Mouse (Mus musculus) midbrain, embryonic 16.5 days (tissue): ENCODE results near the gene Cenps. TPM values are rescaled to one million over a fixed set of nuclear protein-coding genes. Genes with fewer than 3 reads are reported as not detected.
"Not testable (repeated sequence)": the region's sequence is repeated elsewhere in the genome, so short reads cannot be mapped to it uniquely, and the experiment has no call there.

ENCODE experiments used
- ATAC-seq: fragments of 200-750 bp; cut with Nextera tagmentation; 2 replicates; pipeline ENCODE4 v1.8.0; 2017; ENCODE audit warnings: moderate TSS enrichment
- H3K27ac ChIP-seq: fragments of 300-500 bp; sonication (generic); 2 replicates; pipeline ENCODE4 v1.5.1; 2014; ENCODE audit warnings: mild to moderate bottlenecking, low read length, mixed read lengths
- H3K27me3 ChIP-seq: fragments of 300-500 bp; sonication (generic); 2 replicates; pipeline ENCODE4 v1.6.1; 2014; ENCODE audit warnings: low read depth, low read length, mixed read lengths; ENCODE audit not compliant: control insufficient read depth, insufficient read depth
- H3K36me3 ChIP-seq: fragments of 300-500 bp; sonication (generic); 2 replicates; pipeline ENCODE4 v1.6.1; 2014; ENCODE audit warnings: mild to moderate bottlenecking, low read length, moderate library complexity, mixed read lengths; ENCODE audit not compliant: control insufficient read depth, insufficient read depth
- H3K4me1 ChIP-seq: fragments of 300-500 bp; sonication (generic); 2 replicates; pipeline ENCODE4 v1.6.1; 2014; ENCODE audit warnings: mild to moderate bottlenecking, low read length, mixed read lengths; ENCODE audit not compliant: control insufficient read depth, insufficient read depth
- H3K4me2 ChIP-seq: fragments of 300-500 bp; sonication (generic); 2 replicates; pipeline ENCODE4 v1.6.1; 2014; ENCODE audit warnings: mild to moderate bottlenecking, low read length, mixed read lengths
- H3K4me3 ChIP-seq: fragments of 300-500 bp; sonication (generic); 2 replicates; pipeline ENCODE4 v1.5.1; 2014; ENCODE audit warnings: low read depth, mild to moderate bottlenecking, low read length, moderate library complexity, mixed read lengths
- H3K9ac ChIP-seq: fragments of 300-500 bp; sonication (generic); 2 replicates; pipeline ENCODE4 v1.6.1; 2014; ENCODE audit warnings: low read depth, low read length, mixed read lengths
- H3K9me3 ChIP-seq: fragments of 300-500 bp; sonication (generic); replicated peaks from 2 replicates; pipeline ENCODE4 v1.6.1; 2014; ENCODE audit warnings: mild to moderate bottlenecking, low read length, mixed read lengths; ENCODE audit not compliant: control insufficient read depth, poor library complexity, severe bottlenecking
- WGBS: fragments of 180-500 bp; shearing (Covaris S2); extraction: QIAGEN DNeasy Blood & Tissue Kit; methylation state at CpG from one replicate; pipeline ENCODE4 v1.1.7; 2014; 5-methylcytosine and 5-hydroxymethylcytosine counted together
- polyA plus RNA-seq: library from polyadenylated mRNA; unstranded; fragments of >200 nt; fragmentation: Nextera tagmentation; extraction: Ambion mirVana; gene quantifications from 2 replicates; pipeline ENCODE4 v1.2.1, GENCODE M21; 2015

The Cenps gene
- polyA plus RNA-seq, 1 experiment from 2014 or later = 17.7 TPM

DNA sequence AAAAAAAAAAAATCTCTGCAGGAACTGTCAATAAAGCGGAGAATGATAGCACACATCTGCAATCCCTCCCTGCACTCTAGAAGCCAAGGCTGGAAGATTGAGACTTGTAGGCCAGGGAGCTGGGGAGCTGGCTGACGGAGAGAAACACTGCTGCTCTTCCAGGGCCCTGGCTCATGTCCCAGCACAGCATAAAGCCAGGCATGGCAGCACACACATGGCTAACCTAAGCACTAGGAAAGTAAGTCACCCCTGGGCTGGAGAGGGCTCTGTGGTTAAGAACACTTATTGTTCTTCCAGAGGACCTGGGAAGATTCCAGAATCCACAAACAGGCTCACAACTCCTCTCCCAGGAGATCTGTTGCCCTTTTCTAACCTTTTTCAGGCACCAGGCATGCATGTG, 35.2 kb upstream of the Cenps start:
- H3K9me3 ChIP-seq = no peaks in the 10 kb centered on the region
- no peak for ATAC-seq
- H3K27ac ChIP-seq = peak overlapping the region; percentile 24
- H3K9ac ChIP-seq = no peak overlapping the region
- H3K36me3 ChIP-seq = no peaks in the 10 kb centered on the region; the same call in 1 of the 2 replicates
- no peaks in the 10 kb centered on the region for H3K27me3 ChIP-seq
- H3K4me2 ChIP-seq = no peak overlapping the region
- no peaks in the 10 kb centered on the region for H3K4me1 ChIP-seq
- WGBS = 69% methylated on average over 2 of the region's 2 CpGs
- no peak overlapping the region for H3K4me3 ChIP-seq

GRCm38 (mm10) chr4:149172083-149172482, 34.7 kb upstream of the Cenps start:
- Histone ChIP-seq H3K4me2 (no peak overlapping the region), H3K9me3 (no peaks in the 10 kb centered on the region), H3K4me3 (no peak overlapping the region), H3K27ac (no peak overlapping the region), H3K36me3 (no peaks in the 10 kb centered on the region; the same call in 1 of the 2 replicates), H3K27me3 (no peaks in the 10 kb centered on the region), H3K9ac (no peak overlapping the region), H3K4me1 (no peaks in the 10 kb centered on the region)
- WGBS = 96% methylated on average over 5 of the region's 5 CpGs
- no peak for ATAC-seq

GRCm38 (mm10) chr4:149171581-149171981, 34.2 kb upstream of the Cenps start:
- ATAC-seq = no peak
- WGBS = 76% methylated on average over 5 of the region's 5 CpGs
- H3K4me1 ChIP-seq = no peaks in the 10 kb centered on the region

GRCm38 (mm10) chr4:149170394-149170931, 33.0 kb upstream of the Cenps start:
- 68% methylated on average over 7 of the region's 7 CpGs for WGBS
- no peaks in the 10 kb centered on the region for H3K27me3 ChIP-seq
- H3K36me3 ChIP-seq = no peaks in the 10 kb centered on the region; the same call in 1 of the 2 replicates
- H3K4me2 ChIP-seq = no peak overlapping the region
- H3K9me3 ChIP-seq = no peaks in the 10 kb centered on the region
- H3K4me1 ChIP-seq = peaks cover 6% of the 10 kb centered on the region
- H3K27ac ChIP-seq = no peak overlapping the region; the same call in 1 of the 2 replicates
- no peak for ATAC-seq
- H3K9ac ChIP-seq = no peak overlapping the region
- H3K4me3 ChIP-seq = no peak overlapping the region

More at GRCm38 (mm10) chr4:149171581-149171981, 34.2 kb upstream of the Cenps start:
- H3K9me3 ChIP-seq = no peaks in the 10 kb centered on the region
- H3K27me3 ChIP-seq = no peaks in the 10 kb centered on the region
- no peak overlapping the region for H3K4me3 ChIP-seq
- H3K36me3 ChIP-seq = no peaks in the 10 kb centered on the region; the same call in 1 of the 2 replicates
- H3K9ac ChIP-seq = no peak overlapping the region
- H3K4me2 ChIP-seq = no peak overlapping the region
- no peak overlapping the region for H3K27ac ChIP-seq

DNA sequence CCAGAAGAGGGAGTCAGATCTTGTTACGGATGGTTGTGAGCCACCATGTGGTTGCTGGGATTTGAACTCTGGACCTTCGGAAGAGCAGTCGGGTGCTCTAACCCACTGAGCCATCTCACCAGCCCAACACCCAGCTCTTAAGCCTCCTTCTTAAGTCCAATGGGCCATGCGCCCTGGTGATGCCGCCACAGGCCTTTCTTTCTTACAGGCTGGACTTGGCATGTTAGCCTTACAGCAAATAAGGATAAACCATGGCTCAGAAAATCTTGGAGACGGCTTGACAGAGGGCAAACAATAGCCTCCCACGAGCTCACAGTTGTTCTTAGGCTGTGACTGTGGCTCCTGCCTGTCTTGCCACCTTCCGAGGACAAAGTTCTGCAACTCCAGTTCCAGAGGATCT, 32.5 kb upstream of the Cenps start:
- H3K27me3 ChIP-seq, ATAC-seq, H3K4me3 ChIP-seq, H3K9ac ChIP-seq, H3K9me3 ChIP-seq, H3K4me1 ChIP-seq, H3K36me3 ChIP-seq, H3K4me2 ChIP-seq, H3K27ac ChIP-seq: not testable (repeated sequence)
- 62% methylated on average over 7 of the region's 8 CpGs for WGBS

- Histone ChIP-seq H3K4me1 (peaks cover 9% of the 10 kb centered on the region), H3K27me3 (no peaks in the 10 kb centered on the region), H3K36me3 (peaks cover 3% of the 10 kb centered on the region; the same call in 1 of the 2 replicates), H3K4me3 (no peak overlapping the region), H3K4me2 (no peak overlapping the region), H3K27ac (no peak overlapping the region), H3K9ac (no peak overlapping the region), H3K9me3 (no peaks in the 10 kb centered on the region)
- no peak for ATAC-seq
- WGBS = 80% methylated on average over 2 of the region's 2 CpGs
Measured at GRCm38 (mm10) chr4:149168016-149168415, 30.6 kb upstream of the Cenps start.

DNA sequence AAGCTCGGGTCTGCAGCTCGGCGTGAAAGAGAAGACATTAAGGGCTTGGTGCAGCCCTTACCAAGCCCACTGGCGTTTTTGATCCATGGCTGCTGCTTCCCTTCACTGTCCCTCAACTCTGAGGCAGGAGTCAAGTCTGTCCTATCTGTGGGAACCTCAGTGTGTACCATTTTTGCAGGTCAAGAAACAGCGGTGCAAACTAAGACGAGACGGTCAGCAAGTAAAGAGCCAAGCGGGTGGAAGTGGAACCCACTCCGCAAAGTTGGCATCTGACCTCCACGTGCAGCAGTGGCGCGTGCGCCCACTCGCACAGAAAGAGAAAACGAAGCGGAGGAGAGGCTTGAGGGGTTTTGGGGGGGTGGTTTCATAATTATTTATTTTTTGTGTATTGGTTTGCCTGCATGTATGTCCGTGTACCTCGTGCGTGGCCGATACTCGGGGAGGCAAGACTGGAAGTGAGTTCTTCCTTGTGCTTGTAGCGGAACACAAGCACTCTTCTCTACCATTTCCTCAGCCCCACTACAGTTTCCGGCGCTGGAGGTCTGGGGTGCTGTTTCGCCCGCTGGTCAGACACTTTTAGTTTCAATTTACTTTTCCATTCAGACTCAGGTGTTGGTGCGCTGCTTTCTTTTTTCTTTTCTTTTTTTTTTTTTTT, 29.7 kb upstream of the Cenps start:
- H3K27me3 ChIP-seq = no peaks in the 10 kb centered on the region
- peak overlapping the region; percentile 72 for H3K27ac ChIP-seq
- peak; percentile 68 for ATAC-seq
- H3K4me2 ChIP-seq = peak overlapping the region; percentile 78
- 3% methylated on average over 27 of the region's 27 CpGs for WGBS
- H3K36me3 ChIP-seq = peaks cover 3% of the 10 kb centered on the region; the same call in 1 of the 2 replicates
- peak overlapping the region; percentile 47 for H3K9ac ChIP-seq
- H3K9me3 ChIP-seq = no peaks in the 10 kb centered on the region
- peak overlapping the region; percentile 76 for H3K4me3 ChIP-seq
- peaks cover 9% of the 10 kb centered on the region for H3K4me1 ChIP-seq

DNA sequence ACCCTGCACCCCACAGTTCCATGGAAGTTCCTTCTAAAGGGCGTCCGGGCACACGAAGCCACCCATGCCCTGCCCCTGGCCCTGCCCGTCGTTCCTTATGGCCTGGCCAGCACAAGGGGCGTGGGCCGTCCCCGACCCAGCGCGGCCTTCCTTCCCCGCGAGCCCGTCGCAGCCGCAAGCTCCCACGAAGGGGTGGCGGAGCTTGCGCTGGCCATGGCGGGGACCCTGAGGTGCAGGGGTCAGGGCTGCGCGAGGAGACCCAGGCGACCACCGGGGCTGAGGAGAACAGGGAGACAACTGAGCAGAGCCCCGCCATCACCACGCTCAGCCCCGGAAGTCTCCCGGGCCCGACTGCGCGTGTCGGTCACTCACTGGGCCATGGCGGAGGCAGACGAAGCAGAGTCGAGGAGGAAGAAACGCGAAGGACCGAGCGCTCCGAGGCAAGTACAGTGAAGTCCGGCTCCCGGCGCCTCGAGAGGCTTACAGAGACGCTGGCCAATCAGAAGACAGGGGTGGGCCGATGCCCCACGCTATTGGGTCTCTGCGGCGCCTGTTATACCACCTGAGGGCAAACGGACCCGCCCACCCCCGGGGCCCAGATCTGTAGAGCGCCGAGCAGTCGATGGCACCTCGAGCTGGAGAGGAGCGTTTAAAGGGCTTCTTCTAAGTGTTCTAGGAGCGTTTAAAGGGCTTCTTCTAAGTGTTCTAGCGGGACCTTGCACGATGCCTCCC, 29.0 kb upstream of the Cenps start, which contains the start of gene Pgd:
Gene Pgd (minus strand): TSS at position 557 of the 732 bp plus-strand sequence.
- under 1% methylated on average over 59 of the region's 59 CpGs for WGBS

GRCm38 (mm10) chr4:149164150-149164549, 26.7 kb upstream of the Cenps start:
- Histone ChIP-seq H3K9me3 (no peaks in the 10 kb centered on the region), H3K9ac (no peak overlapping the region), H3K27me3 (no peaks in the 10 kb centered on the region), H3K36me3 (peaks cover 20% of the 10 kb centered on the region), H3K4me3 (no peak overlapping the region), H3K4me1 (peaks cover 9% of the 10 kb centered on the region), H3K4me2 (no peak overlapping the region), H3K27ac (no peak overlapping the region)
- ATAC-seq = no peak
- 71% methylated on average over 5 of the region's 5 CpGs for WGBS

More for the DNA sequence above, 29.0 kb upstream of the Cenps start, which contains the start of gene Pgd:
- peaks cover 5% of the 10 kb centered on the region for H3K36me3 ChIP-seq
- H3K27me3 ChIP-seq = no peaks in the 10 kb centered on the region
- H3K4me1 ChIP-seq = peaks cover 9% of the 10 kb centered on the region
- peak within 1 kb of the TSS; percentile 76 for H3K4me3 ChIP-seq
- peak within 1 kb of the TSS; percentile 72 for H3K27ac ChIP-seq
- H3K9me3 ChIP-seq = no peaks in the 10 kb centered on the region
- peak; percentile 99 for ATAC-seq
- H3K4me2 ChIP-seq = peak within 1 kb of the TSS; percentile 78
- peak within 1 kb of the TSS; percentile 84 for H3K9ac ChIP-seq
